Mouse (Mus musculus): ENCODE results near the gene Rbfox1. TPM values are rescaled to one million over a fixed set of nuclear protein-coding genes. Genes with fewer than 3 reads are reported as not detected.
A peak's percentile ranks its signal among the peaks of the same experiment; 100 is the strongest.

Gene Rbfox1
- polyA plus RNA-seq, 1 experiment from 2014 or later: 2.7 TPM

DNA sequence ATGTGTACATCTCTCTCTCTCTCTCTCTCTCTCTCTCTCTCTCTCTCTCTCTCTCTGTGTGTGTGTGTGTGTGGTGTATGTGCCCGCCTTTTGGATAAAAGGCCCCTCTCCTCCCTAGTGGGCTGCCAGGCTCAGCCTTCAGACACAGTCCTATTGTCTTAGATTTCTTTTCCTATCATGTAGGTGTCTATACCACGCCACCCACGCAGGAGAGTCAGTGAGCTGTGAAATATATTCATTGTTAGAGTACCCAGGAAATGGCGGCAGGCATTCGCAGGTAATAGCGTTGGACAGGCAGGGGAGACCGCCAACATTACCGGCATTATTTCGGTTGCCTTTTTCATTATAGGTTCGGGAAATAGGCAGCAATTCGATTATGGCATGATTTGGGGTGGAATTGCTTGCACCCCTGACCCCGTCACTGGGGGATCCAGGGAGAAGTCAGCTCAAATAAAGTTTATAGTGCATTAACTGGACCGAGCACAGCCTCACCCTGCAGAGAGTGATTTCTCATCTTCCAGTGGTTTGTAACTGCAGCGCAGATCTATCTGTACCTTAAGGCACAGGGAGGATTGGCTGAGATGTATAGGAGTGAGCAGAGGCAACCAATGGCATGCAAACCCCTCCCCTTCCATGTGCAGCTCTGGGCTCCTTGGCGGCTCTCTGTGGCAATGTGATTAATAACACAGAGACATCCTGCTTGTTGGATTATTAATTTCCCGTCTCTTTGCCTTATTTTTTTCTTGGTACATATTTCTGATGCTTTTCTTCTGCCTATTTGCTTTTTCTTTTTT, 1264.1 kb downstream of the Rbfox1 start:
- Histone ChIP-seq H3K4me1 (ENCODE audit: control insufficient read depth, insufficient read depth, low read length) (no peaks in the 10 kb centered on the region; the same call in 1 of the 2 replicates), H3K36me3 (ENCODE audit: control insufficient read depth, insufficient read depth, low read length) (no peaks in the 10 kb centered on the region), H3K4me2 (replicated peaks; ENCODE audit: low read depth, low read length) (0 out of 2 replicates have a peak overlapping the region, but pooled peaks have one; percentile 7), H3K9ac (replicated peaks; ENCODE audit: low read depth, low read length) (no peak overlapping the region), H3K27me3 (ENCODE audit: control insufficient read depth, insufficient read depth, low read length) (no peaks in the 10 kb centered on the region), H3K27ac (ENCODE audit: low read length) (no peak overlapping the region; the same call in 1 of the 2 replicates), H3K9me3 (ENCODE audit: control insufficient read depth, low read depth, low read length) (no peaks in the 10 kb centered on the region), H3K4me3 (ENCODE audit: low read depth, low read length) (no peak overlapping the region)
- ATAC-seq (ENCODE audit: insufficient number of reproducible peaks, insufficient read depth, low FRiP score, low read depth): peak; percentile 83; the same call in 1 of the 2 replicates
- 57% methylated on average over 16 of the region's 16 CpGs for WGBS

DNA sequence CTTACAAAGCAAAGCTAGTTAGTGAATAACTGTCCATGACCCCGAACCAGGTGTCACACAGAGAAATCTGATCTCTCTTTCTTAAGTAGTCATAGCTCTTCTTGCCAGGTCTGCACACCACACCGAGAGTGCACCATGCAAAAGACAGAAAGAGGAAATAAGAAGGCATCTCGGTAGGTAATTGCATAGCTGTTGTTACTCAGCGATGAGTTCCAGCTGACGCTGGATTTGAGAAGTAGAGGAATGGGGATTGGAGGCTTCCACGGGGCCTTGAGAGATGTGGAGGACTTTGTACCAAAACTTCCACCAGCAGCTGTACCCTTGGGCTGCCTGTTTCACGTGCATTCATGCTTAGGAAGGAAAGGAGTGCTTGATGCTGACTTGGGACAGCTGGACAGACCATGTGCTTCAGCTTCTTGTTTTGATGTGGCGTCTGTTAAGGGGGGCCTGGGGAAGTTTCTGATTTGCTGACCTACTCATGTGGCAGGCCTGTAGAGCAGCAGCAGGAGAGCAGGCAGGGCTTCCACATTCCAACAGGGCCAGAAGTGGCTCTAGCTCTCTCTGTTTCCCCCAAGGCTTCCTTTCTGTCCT, 1265.1 kb downstream of the Rbfox1 start:
- Histone ChIP-seq H3K9ac (replicated peaks; ENCODE audit: low read depth, low read length) (no peak overlapping the region), H3K4me3 (ENCODE audit: low read depth, low read length) (no peak overlapping the region)

DNA sequence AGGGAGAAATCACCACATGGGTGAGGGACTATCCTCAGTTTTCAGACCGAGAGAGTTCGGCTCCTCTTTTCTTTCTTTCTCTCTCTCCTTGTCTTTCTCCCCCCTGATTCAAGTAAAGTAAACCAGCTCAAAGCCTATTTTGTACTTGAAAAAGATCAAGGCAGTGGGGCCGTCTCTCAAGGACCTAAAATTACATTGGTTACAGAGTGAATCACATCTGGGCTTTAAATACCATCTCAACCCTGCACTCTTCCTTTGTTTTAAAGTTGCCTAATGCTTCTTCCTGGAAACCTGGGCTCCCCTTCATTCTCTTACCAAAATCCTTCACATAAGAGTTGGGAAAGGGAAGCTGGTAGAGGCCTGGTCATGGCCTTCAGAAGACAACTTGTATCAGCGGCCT, 1267.2 kb downstream of the Rbfox1 start:
- H3K4me1 ChIP-seq (ENCODE audit: control insufficient read depth, insufficient read depth, low read length): no peaks in the 10 kb centered on the region; the same call in 1 of the 2 replicates
- H3K36me3 ChIP-seq (ENCODE audit: control insufficient read depth, insufficient read depth, low read length): no peaks in the 10 kb centered on the region
- ATAC-seq (ENCODE audit: insufficient number of reproducible peaks, insufficient read depth, low FRiP score, low read depth): no peak
- H3K27me3 ChIP-seq (ENCODE audit: control insufficient read depth, insufficient read depth, low read length): no peaks in the 10 kb centered on the region
- H3K9ac ChIP-seq (replicated peaks; ENCODE audit: low read depth, low read length): no peak overlapping the region
- H3K9me3 ChIP-seq (ENCODE audit: control insufficient read depth, low read depth, low read length): no peaks in the 10 kb centered on the region
- 69% methylated on average over 4 of the region's 4 CpGs for WGBS
- no peak overlapping the region for H3K27ac ChIP-seq (ENCODE audit: low read length)
- no peak overlapping the region for H3K4me2 ChIP-seq (replicated peaks; ENCODE audit: low read depth, low read length)
- no peak overlapping the region for H3K4me3 ChIP-seq (ENCODE audit: low read depth, low read length)

More for the DNA sequence above, 1265.1 kb downstream of the Rbfox1 start:
- Histone ChIP-seq H3K4me1 (ENCODE audit: control insufficient read depth, insufficient read depth, low read length) (no peaks in the 10 kb centered on the region; the same call in 1 of the 2 replicates), H3K4me2 (replicated peaks; ENCODE audit: low read depth, low read length) (no peak overlapping the region; the same call in 1 of the 2 replicates), H3K27ac (ENCODE audit: low read length) (peak overlapping the region; percentile 21; the same call in 1 of the 2 replicates), H3K36me3 (ENCODE audit: control insufficient read depth, insufficient read depth, low read length) (no peaks in the 10 kb centered on the region), H3K27me3 (ENCODE audit: control insufficient read depth, insufficient read depth, low read length) (no peaks in the 10 kb centered on the region), H3K9me3 (ENCODE audit: control insufficient read depth, low read depth, low read length) (no peaks in the 10 kb centered on the region)
- peak; percentile 77; the same call in 1 of the 2 replicates for ATAC-seq (ENCODE audit: insufficient number of reproducible peaks, insufficient read depth, low FRiP score, low read depth)
- 16% methylated on average over 8 of the region's 8 CpGs for WGBS

DNA sequence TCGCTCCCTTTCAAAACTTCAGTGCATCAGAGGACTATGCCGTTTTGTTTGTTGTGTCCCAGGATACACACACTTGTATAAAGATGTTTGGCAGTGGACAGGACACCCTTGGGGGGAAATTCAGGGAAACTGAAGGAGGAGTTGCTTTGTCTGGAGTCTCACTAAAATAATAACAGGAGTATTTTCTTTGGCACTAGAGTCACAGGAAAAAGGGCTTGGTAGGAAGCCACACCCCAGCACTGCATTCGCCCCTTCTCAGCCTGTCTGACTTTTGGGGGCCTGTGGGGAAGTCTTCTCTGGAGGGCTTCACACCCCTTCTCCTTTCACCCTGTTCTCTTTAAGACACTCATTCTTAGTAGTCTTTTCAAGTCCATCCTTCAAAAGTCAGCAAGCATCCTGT, 1269.5 kb downstream of the Rbfox1 start:
- H3K9me3 ChIP-seq (ENCODE audit: control insufficient read depth, low read depth, low read length): no peaks in the 10 kb centered on the region
- no peak overlapping the region for H3K9ac ChIP-seq (replicated peaks; ENCODE audit: low read depth, low read length)
- H3K27me3 ChIP-seq (ENCODE audit: control insufficient read depth, insufficient read depth, low read length): no peaks in the 10 kb centered on the region
- no peak overlapping the region for H3K4me2 ChIP-seq (replicated peaks; ENCODE audit: low read depth, low read length)
- no peak for ATAC-seq (ENCODE audit: insufficient number of reproducible peaks, insufficient read depth, low FRiP score, low read depth)
- H3K27ac ChIP-seq (ENCODE audit: low read length): no peak overlapping the region
- no peaks in the 10 kb centered on the region for H3K36me3 ChIP-seq (ENCODE audit: control insufficient read depth, insufficient read depth, low read length)
- no peaks in the 10 kb centered on the region; the same call in 1 of the 2 replicates for H3K4me1 ChIP-seq (ENCODE audit: control insufficient read depth, insufficient read depth, low read length)
- 84% methylated on average over 3 of the region's 3 CpGs for WGBS
- H3K4me3 ChIP-seq (ENCODE audit: low read depth, low read length): no peak overlapping the region

- H3K9me3 ChIP-seq (ENCODE audit: control insufficient read depth, low read depth, low read length): no peaks in the 10 kb centered on the region
- no peak overlapping the region for H3K4me3 ChIP-seq (ENCODE audit: low read depth, low read length)
- H3K27ac ChIP-seq (ENCODE audit: low read length): no peak overlapping the region
- no peaks in the 10 kb centered on the region for H3K4me1 ChIP-seq (ENCODE audit: control insufficient read depth, insufficient read depth, low read length)
- no peaks in the 10 kb centered on the region for H3K36me3 ChIP-seq (ENCODE audit: control insufficient read depth, insufficient read depth, low read length)
- ATAC-seq (ENCODE audit: insufficient number of reproducible peaks, insufficient read depth, low FRiP score, low read depth): no peak
- no peak overlapping the region for H3K4me2 ChIP-seq (replicated peaks; ENCODE audit: low read depth, low read length)
- H3K9ac ChIP-seq (replicated peaks; ENCODE audit: low read depth, low read length): no peak overlapping the region
- no peaks in the 10 kb centered on the region for H3K27me3 ChIP-seq (ENCODE audit: control insufficient read depth, insufficient read depth, low read length)
- WGBS: 61% methylated on average over 8 of the region's 8 CpGs
These were observed 1274.0 kb downstream of the Rbfox1 start for GRCm38 (mm10) chr16:7158856-7159826.

DNA sequence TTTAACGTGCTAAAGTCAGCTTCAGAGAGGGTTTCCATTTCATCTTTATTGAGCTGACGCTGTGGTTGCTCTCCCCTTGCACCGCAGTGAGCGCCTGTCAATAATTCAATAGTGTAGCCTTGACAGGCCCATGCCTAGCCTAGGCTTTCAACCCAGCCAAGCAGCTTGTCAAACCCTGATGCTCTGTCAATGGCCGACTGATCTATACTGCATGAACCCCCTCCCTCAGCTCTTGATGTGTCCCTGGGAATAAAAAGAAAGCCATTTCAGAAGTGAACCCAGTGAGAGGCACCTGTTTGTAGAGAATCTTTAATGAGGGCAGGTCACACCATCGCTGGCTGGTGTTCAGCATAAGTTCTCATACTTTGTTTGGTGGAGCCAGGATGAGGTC, 1274.7 kb downstream of the Rbfox1 start:
- no peak for ATAC-seq (ENCODE audit: insufficient number of reproducible peaks, insufficient read depth, low FRiP score, low read depth)
- H3K27ac ChIP-seq (ENCODE audit: low read length): no peak overlapping the region
- no peaks in the 10 kb centered on the region for H3K4me1 ChIP-seq (ENCODE audit: control insufficient read depth, insufficient read depth, low read length)
- H3K4me2 ChIP-seq (replicated peaks; ENCODE audit: low read depth, low read length): no peak overlapping the region
- H3K27me3 ChIP-seq (ENCODE audit: control insufficient read depth, insufficient read depth, low read length): no peaks in the 10 kb centered on the region
- H3K36me3 ChIP-seq (ENCODE audit: control insufficient read depth, insufficient read depth, low read length): no peaks in the 10 kb centered on the region
- WGBS: 76% methylated on average over 6 of the region's 6 CpGs
- H3K9ac ChIP-seq (replicated peaks; ENCODE audit: low read depth, low read length): no peak overlapping the region
- no peak overlapping the region for H3K4me3 ChIP-seq (ENCODE audit: low read depth, low read length)
- H3K9me3 ChIP-seq (ENCODE audit: control insufficient read depth, low read depth, low read length): no peaks in the 10 kb centered on the region

DNA sequence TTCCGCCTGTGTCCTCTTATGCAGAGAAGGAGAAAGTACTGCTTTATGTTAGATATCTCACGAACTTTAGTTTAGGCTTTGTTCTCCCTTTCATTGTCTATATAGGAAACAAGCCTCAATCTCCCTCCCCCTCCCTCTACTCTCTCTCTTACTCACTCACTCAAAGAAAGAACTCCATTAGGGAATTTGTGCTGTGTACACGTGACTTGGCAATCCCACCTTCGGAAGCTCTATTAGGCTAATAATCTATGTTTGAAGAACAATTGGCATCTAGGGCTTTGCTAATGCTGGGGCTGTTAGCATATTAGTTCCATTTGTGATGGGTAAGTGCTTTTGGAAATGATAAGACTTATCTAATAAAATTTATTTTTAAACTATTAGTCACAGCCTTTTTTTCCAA, 1277.0 kb downstream of the Rbfox1 start:
- Histone ChIP-seq H3K4me1 (ENCODE audit: control insufficient read depth, insufficient read depth, low read length) (no peaks in the 10 kb centered on the region), H3K27me3 (ENCODE audit: control insufficient read depth, insufficient read depth, low read length) (no peaks in the 10 kb centered on the region), H3K9me3 (ENCODE audit: control insufficient read depth, low read depth, low read length) (no peaks in the 10 kb centered on the region), H3K4me2 (replicated peaks; ENCODE audit: low read depth, low read length) (no peak overlapping the region), H3K9ac (replicated peaks; ENCODE audit: low read depth, low read length) (no peak overlapping the region), H3K27ac (ENCODE audit: low read length) (no peak overlapping the region), H3K4me3 (ENCODE audit: low read depth, low read length) (no peak overlapping the region), H3K36me3 (ENCODE audit: control insufficient read depth, insufficient read depth, low read length) (no peaks in the 10 kb centered on the region)
- ATAC-seq (ENCODE audit: insufficient number of reproducible peaks, insufficient read depth, low FRiP score, low read depth): no peak
- WGBS: 68% methylated on average over 4 of the region's 4 CpGs

DNA sequence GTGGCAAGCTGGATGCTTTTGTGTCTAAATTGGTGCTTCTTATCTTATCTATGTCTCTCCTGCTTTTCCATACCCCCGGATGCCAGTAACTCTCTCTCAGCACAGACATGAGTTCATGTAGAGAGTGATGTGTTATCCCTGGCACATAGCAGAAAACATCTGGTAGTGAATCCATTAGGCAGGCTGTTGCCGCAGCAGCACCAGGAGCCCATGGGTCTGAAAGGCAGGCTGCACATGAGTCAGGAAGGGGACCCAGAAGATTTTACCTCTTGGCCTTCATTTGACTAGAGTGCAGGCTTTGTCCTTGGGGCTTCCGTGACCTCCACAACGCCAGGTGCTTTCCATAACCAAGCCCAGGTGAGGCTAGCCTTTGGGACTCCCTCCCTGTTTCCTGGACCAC, 1278.5 kb downstream of the Rbfox1 start:
- Histone ChIP-seq H3K4me3 (ENCODE audit: low read depth, low read length) (no peak overlapping the region), H3K27me3 (ENCODE audit: control insufficient read depth, insufficient read depth, low read length) (no peaks in the 10 kb centered on the region), H3K9ac (replicated peaks; ENCODE audit: low read depth, low read length) (no peak overlapping the region), H3K4me2 (replicated peaks; ENCODE audit: low read depth, low read length) (no peak overlapping the region), H3K4me1 (ENCODE audit: control insufficient read depth, insufficient read depth, low read length) (no peaks in the 10 kb centered on the region), H3K36me3 (ENCODE audit: control insufficient read depth, insufficient read depth, low read length) (no peaks in the 10 kb centered on the region), H3K9me3 (ENCODE audit: control insufficient read depth, low read depth, low read length) (no peaks in the 10 kb centered on the region), H3K27ac (ENCODE audit: low read length) (no peak overlapping the region)
- ATAC-seq (ENCODE audit: insufficient number of reproducible peaks, insufficient read depth, low FRiP score, low read depth): no peak
- 74% methylated on average over 4 of the region's 4 CpGs for WGBS
